Mouse (Mus musculus): ENCODE measurements around the gene Gm47841. TPM values are rescaled to one million over a fixed set of nuclear protein-coding genes. Genes with fewer than 3 reads are reported as not detected.

Gm47841 gene
- polyA plus RNA-seq, 1 experiment from 2014 or later = not detected

DNA sequence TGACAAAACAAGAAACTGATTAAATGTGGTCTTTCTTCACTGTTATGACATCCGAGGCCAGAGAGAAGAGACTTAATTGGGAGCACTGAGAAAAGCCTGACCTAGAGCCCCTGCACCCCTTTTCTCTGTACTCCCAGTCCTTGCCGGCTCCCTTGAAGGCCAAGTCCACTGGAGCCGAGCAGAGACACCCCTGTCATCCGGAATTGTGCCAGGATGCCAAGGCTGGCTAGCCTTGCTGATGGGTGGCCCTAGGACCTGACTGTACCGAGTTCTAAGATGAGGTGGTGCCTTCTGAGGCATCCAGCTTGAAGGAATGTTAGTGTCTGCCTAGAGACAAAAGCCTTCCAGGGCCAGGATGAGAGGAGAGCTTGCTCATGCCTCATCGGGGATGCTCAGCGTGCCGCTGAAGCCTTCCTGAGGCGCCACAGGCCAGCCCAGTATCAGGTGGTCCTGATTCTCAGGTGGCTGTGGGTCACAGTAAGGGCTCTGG, 32.9 kb upstream of the Gm47841 start:
- Histone ChIP-seq H3K4me3 (replicated peaks; ENCODE audit: low read depth, low read length) (no peak overlapping the region), H3K9me3 (replicated peaks; ENCODE audit: low read length) (no peaks in the 10 kb centered on the region), H3K27ac (no peak overlapping the region), H3K4me1 (replicated peaks; ENCODE audit: insufficient read depth, low read length) (peaks cover 42% of the 10 kb centered on the region), H3K27me3 (ENCODE audit: insufficient read depth, low read length) (no peaks in the 10 kb centered on the region), H3K4me2 (ENCODE audit: low read length) (no peak overlapping the region), H3K36me3 (ENCODE audit: insufficient read depth, low read length) (no peaks in the 10 kb centered on the region), H3K9ac (ENCODE audit: low read depth, low read length) (no peak overlapping the region)
- ATAC-seq (replicated peaks; ENCODE audit: low FRiP score, low read depth) (no peak), DNase-seq (ENCODE audit: low spot score) (no peak)
- no peak for TF ChIP-seq CTCF (IDR thresholded peaks at IDR 0.05; ENCODE audit: low read depth)
- 75% methylated on average over 9 of the region's 9 CpGs for WGBS

DNA sequence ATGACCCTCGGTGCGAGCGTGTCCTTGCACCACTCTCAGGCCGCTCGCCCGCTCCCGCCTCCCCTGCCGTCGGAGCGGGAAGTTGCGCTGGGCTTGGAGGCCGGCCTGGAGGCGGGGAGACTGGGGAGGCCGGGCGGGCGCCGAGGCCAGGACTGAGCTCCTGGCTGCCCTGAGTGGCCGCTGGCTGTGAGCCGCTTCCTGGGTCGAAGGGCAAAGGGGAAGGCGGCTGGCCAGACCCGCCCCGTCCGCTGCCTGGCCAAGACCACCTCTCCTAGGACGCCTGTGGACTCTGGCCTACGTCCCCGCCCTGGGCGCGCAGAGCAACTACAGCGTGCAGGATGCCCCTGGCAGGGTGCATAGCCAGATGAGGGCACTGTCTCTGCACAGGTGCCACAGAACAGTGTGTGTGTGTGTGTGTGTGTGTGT, 31.5 kb upstream of the Gm47841 start:
- peak overlapping the region; percentile 92 for H3K4me3 ChIP-seq (replicated peaks; ENCODE audit: low read depth, low read length)
- H3K4me2 ChIP-seq (ENCODE audit: low read length) = peak overlapping the region; percentile 76
- peak; percentile 92 for DNase-seq (ENCODE audit: low spot score)
- WGBS = under 1% methylated on average over 30 of the region's 30 CpGs
- peak overlapping the region; percentile 99 for H3K27ac ChIP-seq
- no peaks in the 10 kb centered on the region for H3K36me3 ChIP-seq (ENCODE audit: insufficient read depth, low read length)
- peak overlapping the region; percentile 94 for H3K9ac ChIP-seq (ENCODE audit: low read depth, low read length)
- H3K27me3 ChIP-seq (ENCODE audit: insufficient read depth, low read length) = no peaks in the 10 kb centered on the region
- peaks cover 43% of the 10 kb centered on the region for H3K4me1 ChIP-seq (replicated peaks; ENCODE audit: insufficient read depth, low read length)
- TF ChIP-seq CTCF (IDR thresholded peaks at IDR 0.05; ENCODE audit: low read depth) = peak; percentile 57; the same call in 1 of the 2 replicates
- ATAC-seq (replicated peaks; ENCODE audit: low FRiP score, low read depth) = peak; percentile 83
- no peaks in the 10 kb centered on the region for H3K9me3 ChIP-seq (replicated peaks; ENCODE audit: low read length)

DNA sequence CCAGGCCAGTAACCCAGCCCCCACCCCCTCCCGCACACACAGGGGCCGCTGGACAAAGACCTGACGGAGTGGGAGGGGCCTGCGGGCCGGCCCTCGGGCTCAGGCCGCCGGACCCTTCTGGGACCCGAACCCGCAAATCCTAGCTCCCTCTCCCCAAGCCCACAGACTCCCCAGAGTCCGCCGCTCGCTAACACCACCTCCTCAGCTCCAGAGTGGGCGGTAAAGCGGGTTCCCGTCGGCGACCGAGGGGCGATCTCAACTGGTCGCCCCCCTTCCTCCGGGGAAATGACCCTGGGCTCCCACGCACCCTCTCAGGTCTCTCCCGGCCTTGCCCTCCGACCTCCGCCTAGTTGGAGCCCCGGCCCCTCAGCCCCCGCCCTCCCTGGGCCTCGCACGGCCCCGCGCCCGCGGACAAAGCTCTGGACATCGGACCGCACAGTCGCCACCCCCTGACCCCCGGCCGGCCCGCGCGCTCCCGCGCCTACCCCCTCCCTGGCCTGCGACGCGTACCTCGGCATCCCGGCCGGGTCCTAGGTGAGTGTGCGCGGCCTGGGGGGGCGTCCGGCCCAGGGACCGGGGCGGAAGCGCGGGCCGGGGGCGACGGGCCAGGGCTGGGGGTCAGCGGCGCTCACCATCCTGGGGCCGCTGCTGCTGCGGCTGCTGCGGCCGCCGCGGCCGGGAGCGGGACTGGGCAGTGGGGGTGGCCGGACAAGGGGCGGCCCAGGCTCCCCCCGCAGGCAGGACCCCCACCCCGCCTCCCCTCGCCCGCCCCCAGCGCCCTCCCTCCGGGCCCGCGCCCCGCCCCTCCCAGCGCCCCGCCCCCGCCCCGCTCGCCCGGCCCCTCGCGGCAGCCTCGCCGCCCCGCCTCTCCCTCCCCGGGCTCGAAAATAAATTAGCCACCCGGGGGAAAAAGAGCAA, 30.9 kb upstream of the Gm47841 start, which contains the start of gene Fignl2:
Gene Fignl2, minus strand, starts transcription at position 755 of the 918 bp plus-strand sequence.
- Histone ChIP-seq H3K27ac (peak within 1 kb of the TSS; percentile 99), H3K4me1 (replicated peaks; ENCODE audit: insufficient read depth, low read length) (peaks cover 45% of the 10 kb centered on the region), H3K4me3 (replicated peaks; ENCODE audit: low read depth, low read length) (peak within 1 kb of the TSS; percentile 92), H3K27me3 (ENCODE audit: insufficient read depth, low read length) (no peaks in the 10 kb centered on the region), H3K36me3 (ENCODE audit: insufficient read depth, low read length) (no peaks in the 10 kb centered on the region), H3K4me2 (ENCODE audit: low read length) (peak within 1 kb of the TSS; percentile 76), H3K9me3 (replicated peaks; ENCODE audit: low read length) (no peaks in the 10 kb centered on the region), H3K9ac (ENCODE audit: low read depth, low read length) (peak within 1 kb of the TSS; percentile 94)
- ATAC-seq (replicated peaks; ENCODE audit: low FRiP score, low read depth) = peak; percentile 38
- DNase-seq (ENCODE audit: low spot score) = peak; percentile 60
- under 1% methylated on average over 56 of the region's 96 CpGs for WGBS
- no peak for TF ChIP-seq CTCF (IDR thresholded peaks at IDR 0.05; ENCODE audit: low read depth)

DNA sequence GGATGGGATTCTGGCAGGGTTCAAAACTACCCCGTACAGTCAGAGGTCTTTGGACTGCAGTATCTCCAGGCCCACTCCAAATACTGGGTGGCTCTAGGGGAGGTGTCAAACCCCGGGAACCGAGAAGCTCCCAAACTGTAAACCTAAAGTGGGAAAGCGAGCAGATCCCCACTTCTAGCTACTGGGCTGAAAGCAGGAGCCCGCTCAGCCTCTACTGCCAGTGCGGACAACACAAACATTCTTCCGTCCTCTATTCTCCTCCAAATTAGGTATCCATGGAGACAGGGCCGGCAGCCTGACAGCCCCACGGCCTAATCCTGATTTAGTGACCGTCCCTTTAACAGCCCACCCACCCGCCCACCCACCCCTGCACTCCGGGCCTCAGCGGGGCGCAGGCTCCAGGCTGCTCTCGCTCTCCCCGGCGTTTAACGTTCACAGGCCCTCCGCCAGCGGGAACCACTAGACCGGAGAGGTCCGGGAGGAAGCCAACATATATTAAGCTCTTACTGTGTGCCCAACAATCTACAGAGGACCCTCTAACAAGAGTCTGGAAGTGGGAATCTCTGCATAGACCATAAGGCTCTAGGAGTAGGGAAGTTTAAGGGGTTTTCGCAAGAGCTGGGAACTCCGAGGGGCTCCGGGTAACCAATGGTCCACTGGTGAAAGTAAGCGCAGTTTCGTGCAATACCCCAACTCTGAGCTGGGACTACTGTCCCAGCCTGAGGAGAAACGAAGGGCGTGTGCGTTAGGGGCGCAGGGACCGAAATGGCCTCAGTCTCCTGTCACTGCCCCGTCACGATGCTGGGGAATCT, 30.0 kb upstream of the Gm47841 start:
- Histone ChIP-seq H3K4me3 (replicated peaks; ENCODE audit: low read depth, low read length) (peak overlapping the region; percentile 92), H3K4me1 (replicated peaks; ENCODE audit: insufficient read depth, low read length) (peaks cover 53% of the 10 kb centered on the region), H3K27me3 (ENCODE audit: insufficient read depth, low read length) (no peaks in the 10 kb centered on the region), H3K9ac (ENCODE audit: low read depth, low read length) (peak overlapping the region; percentile 94), H3K4me2 (ENCODE audit: low read length) (peak overlapping the region; percentile 76), H3K36me3 (ENCODE audit: insufficient read depth, low read length) (no peaks in the 10 kb centered on the region), H3K9me3 (replicated peaks; ENCODE audit: low read length) (no peaks in the 10 kb centered on the region), H3K27ac (peak overlapping the region; percentile 99)
- TF ChIP-seq CTCF (IDR thresholded peaks at IDR 0.05; ENCODE audit: low read depth) = no peak
- no peak for ATAC-seq (replicated peaks; ENCODE audit: low FRiP score, low read depth)
- DNase-seq (ENCODE audit: low spot score) = peak; percentile 76
- WGBS = 1% methylated on average over 33 of the region's 34 CpGs

DNA sequence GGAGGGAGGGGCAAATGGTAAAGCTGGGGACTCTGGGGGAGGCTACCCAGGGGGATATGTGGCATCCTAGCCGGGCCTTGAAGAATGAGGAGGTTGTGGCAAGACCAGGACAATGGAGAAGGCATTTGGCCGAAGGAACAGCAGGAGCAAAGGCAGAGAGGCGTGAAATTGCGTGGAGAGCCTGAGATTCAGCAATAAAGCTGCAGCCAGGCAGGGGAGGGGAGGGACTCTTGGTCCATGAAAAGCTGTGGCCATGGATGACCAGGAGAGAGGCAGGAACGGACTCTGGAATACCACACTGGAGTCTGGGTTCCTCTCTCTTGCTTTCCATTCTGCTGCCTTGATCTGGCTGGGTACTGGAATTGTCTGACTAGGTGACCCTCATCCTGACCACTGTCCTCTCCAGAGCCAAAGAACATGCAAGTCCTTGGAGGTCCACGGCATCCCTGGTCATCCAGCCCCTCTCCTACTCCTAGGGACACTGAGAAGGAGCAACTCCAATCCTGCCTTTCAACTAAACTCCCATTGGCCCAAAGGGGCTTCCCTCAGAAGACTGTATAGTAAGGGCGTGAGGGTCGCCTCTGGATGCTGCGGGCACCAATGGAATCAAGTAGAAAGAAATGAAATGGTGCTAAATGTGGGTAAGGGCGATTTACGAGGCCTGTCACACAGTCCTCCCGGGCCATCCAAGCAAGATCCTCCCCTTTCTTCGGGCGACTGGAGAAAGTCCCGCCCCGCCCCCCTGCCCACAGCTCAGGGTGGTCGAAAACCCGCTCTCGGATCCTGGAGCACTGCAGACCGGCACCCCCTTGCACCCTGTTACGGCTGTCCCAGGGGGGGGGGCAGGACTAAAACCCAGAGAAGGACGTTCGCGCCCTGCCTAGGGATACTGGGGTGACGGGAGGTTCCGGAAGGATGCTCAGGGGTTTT, 29.1 kb upstream of the Gm47841 start:
- Histone ChIP-seq H3K9me3 (replicated peaks; ENCODE audit: low read length) (no peaks in the 10 kb centered on the region), H3K36me3 (ENCODE audit: insufficient read depth, low read length) (no peaks in the 10 kb centered on the region), H3K4me2 (ENCODE audit: low read length) (peak overlapping the region; percentile 76), H3K27me3 (ENCODE audit: insufficient read depth, low read length) (no peaks in the 10 kb centered on the region), H3K27ac (peak overlapping the region; percentile 99), H3K9ac (ENCODE audit: low read depth, low read length) (peak overlapping the region; percentile 94), H3K4me3 (replicated peaks; ENCODE audit: low read depth, low read length) (peak overlapping the region; percentile 92), H3K4me1 (replicated peaks; ENCODE audit: insufficient read depth, low read length) (peaks cover 54% of the 10 kb centered on the region)
- WGBS = 6% methylated on average over 26 of the region's 26 CpGs
- ATAC-seq (replicated peaks; ENCODE audit: low FRiP score, low read depth) = no peak
- DNase-seq (ENCODE audit: low spot score) = peak; percentile 85
- TF ChIP-seq CTCF (IDR thresholded peaks at IDR 0.05; ENCODE audit: low read depth) = no peak

All from kidney, postnatal 0 days (tissue).